Mouse (Mus musculus) heart, postnatal 0 days (tissue): ENCODE data around the gene Prkcb. TPM values are rescaled to one million over a fixed set of nuclear protein-coding genes. Genes with fewer than 3 reads are reported as not detected.

Experiments
- ATAC-seq: fragments of 200-750 bp; cut with Nextera tagmentation; 2 replicates; pipeline ENCODE4 v1.8.0; 2017; ENCODE audit warnings: low read depth, moderate number of reproducible peaks, moderate library complexity; ENCODE audit not compliant: insufficient read depth
- DNase-seq: peaks from one replicate; pipeline ENCODE4 v3.0.0-alpha.2; 2016; ENCODE audit warnings: low spot score
- H3K27ac ChIP-seq: fragments of 300-500 bp; sonication (generic); 2 replicates; pipeline ENCODE4 v1.5.1; 2014; ENCODE audit warnings: low read depth, mild to moderate bottlenecking
- H3K27me3 ChIP-seq: fragments of 300-500 bp; sonication (generic); 2 replicates; pipeline ENCODE4 v1.6.1; 2014; ENCODE audit warnings: low read length, mixed read lengths; ENCODE audit not compliant: control insufficient read depth, insufficient read depth
- H3K36me3 ChIP-seq: fragments of 300-500 bp; sonication (generic); replicated peaks from 2 replicates; pipeline ENCODE4 v1.6.1; 2014; ENCODE audit warnings: low read length, mixed read lengths; ENCODE audit not compliant: control insufficient read depth, insufficient read depth
- H3K4me1 ChIP-seq: fragments of 300-500 bp; sonication (generic); 2 replicates; pipeline ENCODE4 v1.6.1; 2014; ENCODE audit warnings: antibody characterized with exemption; ENCODE audit not compliant: control insufficient read depth, insufficient read depth
- H3K4me2 ChIP-seq: fragments of 300-500 bp; sonication (generic); 2 replicates; pipeline ENCODE4 v1.6.1; 2014; ENCODE audit warnings: low read depth, mild to moderate bottlenecking, low read length, moderate library complexity
- H3K4me3 ChIP-seq: fragments of 300-500 bp; sonication (generic); 2 replicates; pipeline ENCODE4 v1.5.1; 2014; ENCODE audit warnings: low read depth, low read length
- H3K9ac ChIP-seq: fragments of 300-500 bp; sonication (generic); replicated peaks from 2 replicates; pipeline ENCODE4 v1.6.1; 2014; ENCODE audit warnings: low read depth, low read length, mixed read lengths
- H3K9me3 ChIP-seq: fragments of 300-500 bp; sonication (generic); replicated peaks from 2 replicates; pipeline ENCODE4 v1.6.1; 2016; ENCODE audit warnings: low read length; ENCODE audit not compliant: control insufficient read depth
- CTCF ChIP-seq: IDR thresholded peaks from 2 replicates; pipeline ENCODE4 v1.5.1; 2016; ENCODE audit warnings: antibody characterized with exemption, control low read depth, low read depth
- EP300 ChIP-seq: IDR thresholded peaks from 2 replicates; pipeline ENCODE4 v1.6.1; 2016; ENCODE audit warnings: antibody characterized with exemption, low read depth
- WGBS: fragments of 180-500 bp; shearing (Covaris S2); extraction: QIAGEN DNeasy Blood & Tissue Kit; methylation state at CpG from one replicate; pipeline ENCODE4 v1.1.7; 2014; 5-methylcytosine and 5-hydroxymethylcytosine counted together
- polyA plus RNA-seq: library from polyadenylated mRNA; unstranded; fragments of >200 nt; fragmentation: Nextera tagmentation; extraction: Ambion mirVana; gene quantifications from 2 replicates; pipeline ENCODE4 v1.2.1, GENCODE M21; 2015
- total RNA-seq: library from RNA; depleted of rRNA; stranded (reverse); fragments of >200 nt; gene quantifications from 2 replicates; pipeline ENCODE4 v1.2.3, GENCODE M21; 2014; ENCODE audit warnings: low replicate concordance

Gene Prkcb
- total and polyA plus RNA-seq, 2 experiments from 2014 or later = 1.1 to 1.9 TPM

- Histone ChIP-seq H3K4me3 (no peak overlapping the region), H3K9ac (no peak overlapping the region), H3K36me3 (no peaks in the 10 kb centered on the region), H3K4me2 (no peak overlapping the region), H3K27me3 (no peaks in the 10 kb centered on the region), H3K9me3 (no peaks in the 10 kb centered on the region), H3K4me1 (no peaks in the 10 kb centered on the region), H3K27ac (no peak overlapping the region)
- TF ChIP-seq CTCF = no peak
- ATAC-seq = no peak
- 82% methylated on average over 2 of the region's 2 CpGs for WGBS
- no peak for DNase-seq
Measured at GRCm38 (mm10) chr7:122304521-122304920, 16.0 kb downstream of the Prkcb start.

GRCm38 (mm10) chr7:122307241-122307640 lies 18.7 kb downstream of the Prkcb start:
- TF ChIP-seq CTCF (no peak), EP300 (no peak)
- DNase-seq = no peak
- Histone ChIP-seq H3K4me3 (no peak overlapping the region), H3K27me3 (no peaks in the 10 kb centered on the region), H3K9ac (no peak overlapping the region), H3K9me3 (no peaks in the 10 kb centered on the region), H3K4me2 (no peak overlapping the region), H3K36me3 (no peaks in the 10 kb centered on the region), H3K27ac (no peak overlapping the region), H3K4me1 (no peaks in the 10 kb centered on the region)
- no peak for ATAC-seq
- 78% methylated on average over 9 of the region's 9 CpGs for WGBS

DNA sequence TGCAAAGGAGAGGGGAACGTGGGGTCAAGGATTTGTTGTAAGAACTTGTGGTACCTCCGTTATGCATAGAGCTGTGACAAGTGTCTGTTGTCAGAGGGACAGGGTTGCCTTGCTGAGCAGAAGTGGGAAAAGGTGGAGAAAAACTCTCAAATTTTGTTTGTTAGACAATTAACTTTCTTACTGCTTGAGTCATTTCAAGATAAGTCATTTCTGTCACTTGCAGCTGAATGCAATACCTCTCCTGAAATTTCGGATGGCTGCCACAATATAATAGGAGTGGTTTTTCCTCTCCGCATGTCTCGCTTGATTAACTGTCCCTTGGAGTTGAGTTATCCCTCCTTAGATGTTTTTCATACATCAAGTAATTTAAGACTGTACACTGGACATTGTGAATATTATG lies 20.1 kb downstream of the Prkcb start:
- Histone ChIP-seq H3K9me3 (no peaks in the 10 kb centered on the region), H3K9ac (no peak overlapping the region), H3K36me3 (no peaks in the 10 kb centered on the region), H3K4me2 (no peak overlapping the region), H3K4me3 (no peak overlapping the region), H3K27me3 (no peaks in the 10 kb centered on the region), H3K27ac (no peak overlapping the region), H3K4me1 (no peaks in the 10 kb centered on the region)
- TF ChIP-seq EP300 = no peak
- no peak for TF ChIP-seq CTCF
- DNase-seq (no peak), ATAC-seq (no peak)
- WGBS = 82% methylated on average over 5 of the region's 5 CpGs

- no peak overlapping the region for H3K4me2 ChIP-seq
- ATAC-seq = no peak
- DNase-seq = no peak
- no peak overlapping the region for H3K4me3 ChIP-seq
- 61% methylated on average over 14 of the region's 14 CpGs for WGBS
- H3K9ac ChIP-seq = no peak overlapping the region
- no peaks in the 10 kb centered on the region for H3K27me3 ChIP-seq
- H3K9me3 ChIP-seq = no peaks in the 10 kb centered on the region
- H3K4me1 ChIP-seq = no peaks in the 10 kb centered on the region
- TF ChIP-seq EP300 (no peak), CTCF (no peak)
- H3K36me3 ChIP-seq = no peaks in the 10 kb centered on the region
- no peak overlapping the region for H3K27ac ChIP-seq
Measured at GRCm38 (mm10) chr7:122309909-122310725, 21.6 kb downstream of the Prkcb start.

GRCm38 (mm10) chr7:122310726-122311018 lies 22.1 kb downstream of the Prkcb start:
- H3K27me3 ChIP-seq = no peaks in the 10 kb centered on the region
- TF ChIP-seq EP300 (no peak), CTCF (no peak)
- H3K36me3 ChIP-seq = no peaks in the 10 kb centered on the region
- H3K4me2 ChIP-seq = no peak overlapping the region
- no peak overlapping the region for H3K4me3 ChIP-seq
- no peaks in the 10 kb centered on the region for H3K9me3 ChIP-seq
- H3K27ac ChIP-seq = no peak overlapping the region
- 81% methylated on average over 7 of the region's 7 CpGs for WGBS
- no peaks in the 10 kb centered on the region for H3K4me1 ChIP-seq
- no peak for ATAC-seq
- DNase-seq = no peak
- H3K9ac ChIP-seq = no peak overlapping the region

- H3K4me2 ChIP-seq = no peak overlapping the region
- TF ChIP-seq CTCF (no peak), EP300 (no peak)
- H3K9ac ChIP-seq = no peak overlapping the region
- ATAC-seq (no peak), DNase-seq (no peak)
- H3K4me3 ChIP-seq = no peak overlapping the region
- H3K4me1 ChIP-seq = no peaks in the 10 kb centered on the region
- WGBS = 84% methylated on average over 12 of the region's 12 CpGs
- H3K36me3 ChIP-seq = no peaks in the 10 kb centered on the region
- H3K27me3 ChIP-seq = no peaks in the 10 kb centered on the region
- no peak overlapping the region for H3K27ac ChIP-seq
- H3K9me3 ChIP-seq = no peaks in the 10 kb centered on the region
Measured at GRCm38 (mm10) chr7:122313690-122314477, 25.3 kb downstream of the Prkcb start.
